Mouse (Mus musculus) heart, adult 2 months (tissue): ENCODE results near the gene Ell3. TPM values are rescaled to one million over a fixed set of nuclear protein-coding genes. Genes with fewer than 3 reads are reported as not detected.

Experiments
- DNase-seq, 2 experiments: peaks; one replicate each; pipeline ENCODE4 v3.0.0; 2021
- H3K27ac ChIP-seq: fragments of 200-600 bp; 2 replicates; pipeline ENCODE4 v1.8.1; 2022
- H3K27me3 ChIP-seq: fragments of 200-500 bp; 2 replicates; pipeline ENCODE4 v1.6.1; 2012; ENCODE audit warnings: mild to moderate bottlenecking, low read length, inconsistent platforms, mixed read lengths; ENCODE audit not compliant: control insufficient read depth, insufficient read depth
- H3K36me3 ChIP-seq: fragments of 200-500 bp; 2 replicates; pipeline ENCODE4 v1.6.1; 2012; ENCODE audit warnings: low read length, inconsistent platforms; ENCODE audit not compliant: control insufficient read depth, insufficient read depth
- H3K4me1 ChIP-seq: fragments of 200-500 bp; 2 replicates; pipeline ENCODE4 v1.6.1; 2011; ENCODE audit warnings: low read length; ENCODE audit not compliant: control insufficient read depth, insufficient read depth
- H3K4me3 ChIP-seq: fragments of 200-600 bp; 2 replicates; pipeline ENCODE4 v1.8.1; 2022
- H3K79me2 ChIP-seq: fragments of 200-500 bp; replicated peaks from 2 replicates; pipeline ENCODE4 v1.6.1; 2012; ENCODE audit warnings: mild to moderate bottlenecking, inconsistent platforms, low read length, moderate library complexity, mixed read lengths; ENCODE audit not compliant: control insufficient read depth, insufficient read depth
- H3K9ac ChIP-seq: fragments of 200-500 bp; 2 replicates; pipeline ENCODE4 v1.6.1; 2012; ENCODE audit warnings: low read depth, mild to moderate bottlenecking, control low read depth, inconsistent platforms, low read length, mixed read lengths
- CTCF ChIP-seq: fragments of 200-600 bp; IDR thresholded peaks from 2 replicates; pipeline ENCODE4 v1.8.1; 2022; ENCODE audit warnings: antibody characterized with exemption, mild to moderate bottlenecking, moderate library complexity
- EP300 ChIP-seq: fragments of 200-500 bp; IDR thresholded peaks from 2 replicates; pipeline ENCODE4 v1.6.1; 2011; ENCODE audit warnings: low read depth, low read length, control low read depth; ENCODE audit not compliant: insufficient read depth
- POLR2A ChIP-seq: fragments of 200-500 bp; IDR thresholded peaks from 2 replicates; pipeline ENCODE4 v1.6.1; 2011; ENCODE audit warnings: mild to moderate bottlenecking, low read depth, low read length, control low read depth; ENCODE audit not compliant: insufficient read depth
- WGBS: fragments of 180-500 bp; shearing (Covaris S2); methylation state at CpG from one replicate; pipeline ENCODE4 v1.1.7; 2018; 5-methylcytosine and 5-hydroxymethylcytosine counted together
- intact Hi-C: fragments of 180-260 bp; cut with DNase I; formaldehyde crosslinking; loops from one replicate; pipeline ENCODE4 v1.15.1; 2025
- polyA plus RNA-seq: library from polyadenylated mRNA; depleted of rRNA; stranded (reverse); fragments of >200 nt; gene quantifications from 2 replicates; pipeline ENCODE4 v1.2.3, GENCODE M21; 2012
- total RNA-seq, 2 experiments: library from RNA; stranded (reverse); gene quantifications; 2 replicates each; pipeline ENCODE4 v1.2.3; 2021

Ell3 gene
- total and polyA plus RNA-seq, 3 experiments = 0.13 to 0.47 TPM; not detected in 1

DNA sequence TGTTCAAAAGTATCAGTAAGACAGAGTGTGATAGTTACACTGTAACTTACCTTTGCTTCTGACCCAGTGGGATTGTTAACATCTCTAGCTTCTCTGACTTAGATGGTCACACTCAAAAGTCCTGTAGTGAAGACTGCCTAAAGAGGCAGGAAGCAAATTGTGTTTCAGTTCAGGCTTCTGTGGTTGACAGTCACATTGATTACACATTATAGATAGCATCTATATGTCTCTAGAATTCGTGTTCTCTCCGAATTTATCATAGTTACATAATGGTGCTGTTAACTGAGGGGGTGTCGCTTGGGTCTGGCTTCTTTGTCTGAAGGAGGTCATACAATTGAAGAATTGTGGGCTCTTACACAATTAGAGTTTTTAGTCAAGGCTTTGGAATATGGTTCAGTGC lies 29.0 kb downstream of the Ell3 start:
- no peak for TF ChIP-seq EP300
- no peak for TF ChIP-seq POLR2A
- TF ChIP-seq CTCF = no peak
- peak overlapping the region; percentile 96; the same call in 1 of the 2 replicates for H3K27ac ChIP-seq
- peaks cover 39% of the 10 kb centered on the region for H3K36me3 ChIP-seq
- H3K4me3 ChIP-seq = peak overlapping the region; percentile 96
- intact Hi-C loops = no loop called here
- no peak for DNase-seq
- peaks cover 7% of the 10 kb centered on the region for H3K4me1 ChIP-seq
- H3K9ac ChIP-seq = no peak overlapping the region
- no peaks in the 10 kb centered on the region for H3K27me3 ChIP-seq
- 18% methylated on average over 3 of the region's 3 CpGs for WGBS
- peaks cover 2% of the 10 kb centered on the region; the same call in 1 of the 2 replicates for H3K79me2 ChIP-seq

DNA sequence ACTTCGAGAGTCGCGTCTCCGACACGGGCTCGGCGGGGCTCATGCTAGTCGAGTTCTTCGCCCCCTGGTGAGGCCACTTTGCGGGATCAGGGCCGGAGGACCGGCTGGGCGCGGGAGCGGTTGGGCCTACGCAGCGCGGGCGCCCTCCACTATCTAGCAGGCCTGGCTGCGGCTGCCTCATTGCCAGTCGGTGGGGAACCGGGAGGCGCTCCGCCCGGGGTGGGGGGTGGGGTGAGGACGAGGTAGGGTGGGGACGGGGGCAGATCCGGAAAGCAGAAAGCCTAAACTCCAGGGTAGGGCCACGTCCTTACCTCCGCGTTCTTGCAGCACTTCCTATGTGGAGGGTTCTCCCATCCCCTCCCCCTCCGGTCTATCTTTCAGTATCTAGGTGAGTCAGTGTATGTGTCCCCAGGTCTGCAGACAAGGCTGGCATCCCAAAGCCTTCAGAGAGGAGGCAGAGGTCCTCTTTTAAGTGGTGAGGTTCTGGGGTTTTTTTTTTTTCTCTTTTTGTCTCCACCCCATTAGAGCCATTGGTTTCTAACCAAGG lies 29.9 kb downstream of the Ell3 start:
- Histone ChIP-seq H3K4me3 (peak overlapping the region; percentile 96), H3K9ac (peak overlapping the region; percentile 99), H3K79me2 (peaks cover 2% of the 10 kb centered on the region; the same call in 1 of the 2 replicates), H3K36me3 (peaks cover 39% of the 10 kb centered on the region), H3K4me1 (peaks cover 7% of the 10 kb centered on the region), H3K27ac (peak overlapping the region; percentile 96), H3K27me3 (no peaks in the 10 kb centered on the region)
- TF ChIP-seq EP300 = no peak
- TF ChIP-seq POLR2A = no peak
- TF ChIP-seq CTCF = no peak
- WGBS = under 1% methylated on average over 32 of the region's 32 CpGs
- no peak for DNase-seq
- intact Hi-C loops = loop anchor here (5.0 kb wide), 2 partner anchors 62 to 142 kb away; partner anchors contain the start of gene Trp53bp1

DNA sequence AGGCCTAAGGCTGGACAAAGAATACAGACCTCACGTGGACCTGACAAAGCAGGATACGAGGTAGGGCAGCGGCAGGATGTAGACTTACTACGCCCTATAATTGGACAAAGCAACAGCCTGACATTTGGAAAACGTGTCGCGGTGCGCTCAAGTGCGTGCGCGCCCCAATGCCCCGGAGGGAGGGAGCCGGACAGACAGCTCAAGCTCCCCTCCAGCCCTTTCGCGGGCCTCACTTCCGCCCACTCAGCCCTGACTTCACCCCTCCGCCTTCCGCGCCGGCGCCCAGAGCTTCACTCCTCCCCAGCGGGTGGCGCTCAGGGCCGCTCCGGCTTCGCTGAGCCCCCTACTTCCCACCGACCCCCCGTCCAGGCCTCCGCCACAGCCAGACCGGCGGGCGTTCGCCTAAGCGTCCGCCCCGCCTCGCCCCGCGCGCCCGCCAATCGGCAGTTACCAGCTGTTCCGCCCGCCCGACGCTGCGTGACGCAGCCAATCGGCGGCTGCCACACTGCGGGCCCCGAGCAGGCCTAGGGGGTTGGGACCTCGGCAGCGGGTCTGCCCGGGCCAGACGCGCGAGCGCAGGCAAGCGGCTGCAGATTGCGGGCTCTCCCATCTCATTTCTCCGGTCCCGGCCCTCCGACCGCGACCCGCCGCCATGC lies 30.6 kb downstream of the Ell3 start, which contains the start of the genes Pdia3 and Catsper2:
TSS of gene Pdia3 (plus strand) at position 389 of the 656 bp plus-strand sequence.
TSS of gene Catsper2 (minus strand) at position 406 of the 656 bp plus-strand sequence.
- Histone ChIP-seq H3K79me2 (no peaks in the 10 kb centered on the region; the same call in 1 of the 2 replicates), H3K27me3 (no peaks in the 10 kb centered on the region), H3K27ac (peak within 1 kb of the TSS; percentile 96), H3K36me3 (peaks cover 32% of the 10 kb centered on the region), H3K4me1 (peaks cover 7% of the 10 kb centered on the region), H3K9ac (peak within 1 kb of the TSS; percentile 99), H3K4me3 (peak within 1 kb of the TSS; percentile 96)
- WGBS = under 1% methylated on average over 68 of the region's 68 CpGs
- DNase-seq = peak; percentile 97 to 99
- TF ChIP-seq CTCF (peak; percentile 60), EP300 (peak; percentile 88), POLR2A (peak; percentile 83)
- intact Hi-C loops = loop anchor here (2.0 to 5.0 kb wide), 3 partner anchors 35 to 141 kb away; partner anchors contain the start of genes Serf2 and Trp53bp1

DNA sequence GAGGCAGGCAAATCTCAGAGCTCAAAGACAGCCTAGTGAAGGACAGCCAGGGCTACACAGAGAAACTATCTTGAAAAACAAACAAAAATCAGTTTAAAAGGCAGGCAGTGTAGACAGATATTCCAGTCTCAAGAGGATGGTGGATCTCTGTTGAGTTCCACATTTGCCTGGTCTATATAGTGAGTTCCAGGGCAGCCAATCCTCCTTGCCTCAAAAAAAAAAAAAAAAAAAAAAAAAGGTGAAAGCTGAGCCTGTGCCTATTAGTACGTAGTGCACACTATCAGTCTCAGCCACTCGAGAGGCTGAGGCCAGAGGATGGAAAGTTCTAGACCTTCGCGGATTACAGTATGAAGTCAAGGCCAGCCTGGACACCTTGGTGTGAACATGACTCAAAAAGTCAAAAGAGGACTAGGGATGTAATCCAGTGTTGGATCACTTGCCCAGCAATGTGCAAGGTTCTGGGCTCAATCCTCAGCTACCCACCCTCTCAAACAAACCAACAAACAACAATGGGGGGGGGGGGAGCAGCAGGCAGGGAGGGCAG lies 31.2 kb downstream of the Ell3 start:
- Histone ChIP-seq H3K36me3 (peaks cover 27% of the 10 kb centered on the region), H3K4me3 (peak overlapping the region; percentile 96), H3K27ac (peak overlapping the region; percentile 96), H3K79me2 (no peaks in the 10 kb centered on the region), H3K27me3 (no peaks in the 10 kb centered on the region), H3K9ac (peak overlapping the region; percentile 81), H3K4me1 (peaks cover 7% of the 10 kb centered on the region)
- 0% methylated on average over 4 of the region's 4 CpGs for WGBS
- no peak for DNase-seq
- intact Hi-C loops = loop anchor here (2.0 to 5.0 kb wide), 3 partner anchors 36 to 141 kb away; partner anchors contain the start of genes Serf2 and Trp53bp1
- TF ChIP-seq CTCF (no peak), EP300 (no peak)

DNA sequence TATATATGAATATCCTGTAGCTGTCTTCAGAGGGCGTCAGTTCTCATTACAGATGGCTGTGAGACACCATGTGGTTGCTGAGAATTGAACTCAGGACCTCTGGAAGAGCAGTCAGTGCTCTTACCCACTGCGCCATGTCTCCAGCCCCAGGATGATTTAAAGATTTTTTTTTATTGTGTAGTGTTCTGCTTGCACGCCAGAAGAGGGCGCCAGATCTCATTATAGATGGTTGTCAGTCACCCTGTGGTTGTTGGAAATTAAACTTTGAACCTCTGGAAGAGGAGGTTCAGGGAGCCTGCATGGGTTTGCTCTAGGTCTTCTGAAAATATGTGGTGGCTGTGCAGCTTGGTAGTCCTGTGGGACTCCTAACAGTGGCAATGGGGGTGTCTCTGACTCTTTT lies 35.9 kb downstream of the Ell3 start:
- intact Hi-C loops = no loop called here
- Histone ChIP-seq H3K27ac (no peak overlapping the region), H3K9ac (no peak overlapping the region), H3K4me1 (peaks cover 1% of the 10 kb centered on the region; the same call in 1 of the 2 replicates), H3K4me3 (no peak overlapping the region), H3K27me3 (no peaks in the 10 kb centered on the region), H3K36me3 (no peaks in the 10 kb centered on the region), H3K79me2 (no peaks in the 10 kb centered on the region)
- DNase-seq = peak; percentile 31 to 45
- TF ChIP-seq EP300 (no peak), CTCF (peak; percentile 73)
- WGBS = 45% methylated on average over 4 of the region's 4 CpGs

DNA sequence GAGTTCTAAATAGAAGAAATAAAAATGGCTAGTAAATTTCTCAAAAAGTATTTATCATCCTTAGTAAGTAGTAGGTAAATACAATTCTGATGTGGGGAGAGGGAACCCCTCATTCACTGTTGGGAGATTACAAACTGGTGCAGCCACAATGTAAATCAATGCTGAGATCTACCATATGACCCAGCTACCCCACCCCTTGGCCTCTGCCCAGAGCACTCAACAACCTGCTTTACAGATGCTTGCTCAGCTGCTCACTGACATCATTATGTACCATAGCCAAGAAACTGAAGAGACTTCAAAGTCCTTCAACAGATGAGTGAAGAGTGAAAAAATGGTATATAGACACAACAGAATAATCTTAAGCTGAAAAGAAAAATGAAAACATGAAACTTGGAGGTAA lies 40.8 kb downstream of the Ell3 start:
- Histone ChIP-seq H3K9ac (no peak overlapping the region), H3K4me1 (no peaks in the 10 kb centered on the region), H3K36me3 (no peaks in the 10 kb centered on the region), H3K4me3 (no peak overlapping the region), H3K27ac (no peak overlapping the region), H3K27me3 (no peaks in the 10 kb centered on the region), H3K79me2 (no peaks in the 10 kb centered on the region)
- intact Hi-C loops = no loop called here
- DNase-seq = no peak
- TF ChIP-seq EP300 (no peak), POLR2A (no peak), CTCF (no peak)
